Mouse (Mus musculus) kidney, adult 18-20 months (tissue): Measurements from ENCODE around the gene Mamdc2.
A peak's percentile ranks its signal among the peaks of the same experiment; 100 is the strongest.

Experiments used
- DNase-seq: peaks from one replicate; pipeline ENCODE4 v3.0.0; 2021

The Mamdc2 gene

DNA sequence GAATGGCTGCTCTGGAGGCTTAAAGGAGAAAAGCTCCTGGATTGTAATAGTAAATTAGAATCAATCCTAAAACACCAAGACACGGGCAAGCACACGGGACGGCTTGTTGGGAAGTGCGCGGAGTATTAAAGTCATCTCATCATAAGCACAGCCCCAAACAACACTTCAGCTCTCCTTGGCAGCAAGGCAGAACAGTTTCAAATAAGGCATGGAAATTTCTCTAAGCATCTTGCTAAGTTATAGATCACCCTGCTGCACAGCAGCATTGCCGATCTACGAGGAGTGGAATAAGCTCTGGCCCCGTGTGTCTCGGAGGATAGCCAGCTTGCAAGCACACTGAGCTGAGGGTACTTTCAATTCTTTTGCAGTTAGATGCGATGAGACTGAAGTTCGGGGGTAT is 13.8 kb downstream of the Mamdc2 start:
- no peak for DNase-seq

DNA sequence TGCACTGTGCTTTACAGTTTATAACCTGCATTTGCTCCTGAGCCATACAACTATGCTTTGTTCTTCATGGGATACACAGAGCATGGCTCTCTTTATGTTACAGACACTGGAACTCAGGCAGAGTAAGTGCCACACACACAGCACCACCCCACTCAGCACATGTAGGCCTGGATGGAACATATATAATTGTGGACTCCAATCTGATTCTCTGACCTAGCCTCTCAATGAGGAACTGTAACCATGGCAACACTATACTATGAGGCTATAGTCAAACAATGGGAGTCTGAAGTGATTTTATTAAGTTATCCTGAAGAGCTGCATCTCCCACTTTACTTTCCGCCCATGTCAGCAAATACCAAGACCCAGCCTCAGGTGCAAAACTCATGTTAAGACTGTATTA is 30.6 kb downstream of the Mamdc2 start:
- DNase-seq, result no peak

DNA sequence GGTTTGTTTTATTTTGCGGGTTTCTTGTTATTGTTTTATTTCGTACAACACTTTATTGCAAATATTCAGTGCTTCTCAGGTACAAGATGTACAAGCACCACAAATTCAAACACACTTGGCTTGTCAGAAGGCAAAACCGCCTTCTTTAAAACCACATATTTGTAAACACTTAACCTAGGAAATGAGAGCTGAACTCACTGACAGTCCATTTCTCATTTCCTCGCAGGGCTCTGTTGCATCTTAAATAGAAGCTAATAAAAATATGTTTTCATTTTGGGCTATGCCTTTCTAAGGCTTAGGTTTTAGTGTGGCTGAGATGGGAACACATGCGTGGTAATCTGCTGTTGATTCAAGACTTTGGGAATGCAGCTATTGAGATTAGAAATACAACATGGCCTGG is 37.4 kb downstream of the Mamdc2 start:
- no peak for DNase-seq

DNA sequence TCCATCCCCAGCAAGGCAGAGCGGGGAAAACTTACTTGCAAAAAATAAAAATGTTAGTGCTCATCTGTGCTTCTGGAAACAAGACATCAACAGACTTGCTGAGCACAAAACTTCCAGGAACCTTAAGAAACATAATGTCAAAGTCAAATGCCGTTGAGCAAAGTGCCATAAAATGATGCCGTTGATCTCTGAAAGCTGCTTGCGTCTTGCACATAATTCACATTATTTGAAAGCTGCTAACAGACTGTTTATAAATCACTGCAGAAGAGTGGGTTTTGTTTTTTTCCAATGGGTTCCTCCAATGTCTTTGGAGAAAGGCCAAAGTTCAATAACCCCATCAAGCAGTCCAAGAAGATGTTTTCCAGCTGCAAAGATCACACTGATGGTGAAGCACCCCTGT is 37.9 kb downstream of the Mamdc2 start:
- DNase-seq, result no peak

DNA sequence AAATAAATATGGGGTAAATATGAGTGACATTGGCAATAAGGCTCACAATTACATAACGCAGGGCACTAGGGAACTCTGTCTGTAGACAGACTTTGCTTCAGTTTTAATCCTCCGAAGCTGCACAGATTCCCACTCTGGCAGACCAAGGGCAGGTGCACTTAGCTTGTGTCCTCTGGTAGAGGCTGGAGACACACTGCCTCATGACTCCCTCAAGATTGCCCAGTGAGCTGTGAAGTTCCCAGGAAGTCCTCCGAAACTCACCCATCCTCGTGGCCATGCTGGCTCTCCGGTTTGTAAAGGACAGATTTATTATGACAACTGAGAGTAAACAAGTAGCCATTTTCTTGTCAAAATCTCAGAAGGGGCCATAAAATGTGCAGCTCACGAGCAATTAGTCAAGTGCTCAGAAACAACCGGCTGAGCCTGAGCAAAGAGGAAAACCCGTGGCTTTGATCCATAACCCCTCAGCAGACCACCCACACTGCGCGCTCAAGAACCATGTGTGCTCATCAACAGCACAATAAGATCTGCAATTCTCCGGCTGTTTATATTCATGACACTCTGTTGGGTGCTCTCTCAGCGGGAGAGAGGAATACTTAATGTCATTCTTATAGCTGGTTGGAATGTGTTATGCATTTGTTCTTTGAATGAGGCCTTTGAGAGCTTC is 46.6 kb downstream of the Mamdc2 start:
- DNase-seq, result no peak

DNA sequence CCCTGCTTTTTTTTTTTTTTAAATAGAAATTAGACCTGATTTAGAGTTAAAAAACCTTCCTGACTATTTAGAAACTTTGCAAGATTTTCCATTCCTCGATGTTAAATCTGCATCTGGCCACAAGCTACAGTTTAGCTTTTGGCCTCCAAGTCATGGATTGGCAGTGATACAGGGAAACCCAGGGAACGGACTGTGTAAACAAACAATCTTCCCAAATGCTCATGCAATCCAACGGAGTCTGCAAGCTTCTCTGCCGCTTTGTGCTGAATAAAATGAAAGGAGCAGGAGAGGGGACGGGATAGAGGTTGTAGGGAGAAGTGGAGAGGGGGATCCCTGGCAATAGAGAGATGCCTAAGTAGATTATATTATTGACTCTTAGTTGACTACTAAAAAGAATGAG is 47.8 kb downstream of the Mamdc2 start:
- DNase-seq, result peak; percentile 7

DNA sequence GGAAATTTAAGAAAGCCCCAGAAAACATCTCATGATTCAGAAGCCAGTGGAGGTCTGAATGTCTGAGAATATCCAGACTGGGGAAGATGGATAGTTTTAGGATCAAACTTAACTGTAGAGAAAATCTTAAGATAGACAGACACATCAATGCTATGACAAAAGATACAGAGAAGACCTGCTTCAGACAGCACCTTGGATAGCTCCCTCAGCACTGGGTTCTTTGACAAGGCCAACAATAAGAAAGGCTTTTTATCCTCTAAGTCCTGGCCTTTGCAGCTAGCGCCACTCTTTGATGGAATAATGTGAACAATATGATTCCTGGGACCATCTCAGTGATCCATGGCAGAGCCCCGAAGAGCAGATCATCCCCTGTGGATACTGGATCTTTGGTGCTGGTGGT is 52.3 kb downstream of the Mamdc2 start:
- no peak for DNase-seq

DNA sequence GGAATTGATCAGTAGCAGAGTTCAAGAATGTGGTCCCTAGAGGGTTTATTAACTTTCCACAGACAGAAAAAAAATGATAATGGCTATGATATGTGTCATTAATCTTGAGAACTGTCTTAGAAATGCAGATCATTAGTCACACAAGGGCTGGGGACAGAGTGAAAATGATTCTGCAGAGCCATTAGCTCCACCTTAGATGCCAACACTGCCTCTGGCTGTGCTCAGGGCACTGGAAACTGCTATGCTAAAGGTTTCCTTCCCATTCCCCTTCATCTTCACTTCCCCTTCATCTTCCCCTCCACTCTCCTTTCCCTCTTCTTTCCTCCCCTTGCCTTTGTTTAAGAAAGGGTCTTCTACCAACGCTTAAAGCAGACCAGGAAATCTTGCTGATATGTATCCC is 53.6 kb downstream of the Mamdc2 start:
- no peak for DNase-seq

DNA sequence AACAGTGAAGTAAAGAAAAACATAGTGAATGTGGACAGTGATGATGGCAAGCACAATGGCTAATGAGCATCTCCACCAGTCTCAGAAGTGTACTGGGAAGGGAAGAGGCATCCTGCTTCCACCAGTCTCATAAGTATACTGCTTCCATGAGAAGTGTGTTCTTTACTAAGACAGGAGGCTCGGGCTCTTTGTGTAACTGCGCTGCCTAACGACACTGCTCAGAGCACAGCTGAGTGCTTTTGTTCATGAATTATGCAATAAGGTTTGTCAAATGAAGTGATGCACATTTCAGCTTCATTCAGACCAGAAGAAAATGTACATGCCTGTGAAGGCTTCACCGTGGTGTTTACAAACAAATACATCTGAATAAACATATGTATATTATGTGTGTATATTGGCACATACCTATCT is 59.4 kb downstream of the Mamdc2 start:
- no peak for DNase-seq

DNA sequence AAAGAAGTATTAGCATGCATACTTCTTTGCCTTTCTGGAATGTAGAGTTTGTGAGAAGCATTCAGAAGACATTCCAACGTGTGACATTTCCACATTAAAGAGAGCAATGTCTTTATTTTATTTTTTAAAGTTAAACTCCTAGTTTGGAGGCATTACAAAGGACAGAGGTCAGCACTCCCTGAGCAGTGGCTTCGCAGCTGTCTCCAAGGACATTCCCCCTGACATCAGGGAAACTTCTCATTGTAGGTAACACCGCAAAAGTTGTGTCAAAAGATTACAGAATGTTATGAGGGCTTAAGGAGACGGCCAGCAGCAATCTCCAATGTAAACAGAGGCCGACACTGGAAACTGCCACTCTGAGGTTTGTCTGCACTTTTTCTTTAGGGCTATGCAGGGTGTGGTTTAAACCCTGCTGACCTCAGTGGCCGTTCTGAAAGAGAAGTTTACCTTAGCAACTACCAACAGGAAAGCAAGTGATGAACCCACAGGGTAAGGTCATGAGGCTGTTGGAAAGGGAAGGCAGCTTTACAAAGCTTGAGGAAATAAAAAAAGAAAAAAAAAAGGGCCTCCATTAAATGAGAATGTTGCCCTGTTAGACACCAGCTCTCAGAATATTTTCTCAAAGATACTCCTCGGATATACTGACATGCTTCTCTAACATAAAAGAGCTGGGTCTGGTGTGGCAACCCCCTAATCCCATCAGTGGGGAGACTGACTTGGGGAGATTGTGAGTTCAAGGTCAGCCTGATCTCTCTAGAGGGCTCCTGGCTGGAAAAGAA is 60.0 kb downstream of the Mamdc2 start:
- DNase-seq, result no peak

DNA sequence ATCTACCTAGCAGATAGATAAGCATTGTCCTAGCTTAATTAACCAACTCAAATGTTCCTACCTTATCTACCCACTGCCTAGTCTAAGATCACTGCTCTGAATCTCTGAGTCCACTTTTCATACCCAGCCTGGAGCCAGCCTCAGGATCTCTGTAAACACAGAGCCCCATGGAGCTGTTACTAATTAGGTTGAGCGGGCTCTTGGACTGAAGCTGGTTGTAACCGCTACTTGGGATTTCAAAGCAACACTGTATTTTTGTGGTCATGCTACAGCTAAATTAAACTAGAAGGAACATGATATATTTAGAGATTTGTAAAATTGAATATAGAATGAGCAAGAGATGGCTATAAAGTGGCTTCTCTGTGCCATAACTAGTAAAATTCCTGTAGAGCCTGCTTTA is 65.8 kb downstream of the Mamdc2 start:
- no peak for DNase-seq

DNA sequence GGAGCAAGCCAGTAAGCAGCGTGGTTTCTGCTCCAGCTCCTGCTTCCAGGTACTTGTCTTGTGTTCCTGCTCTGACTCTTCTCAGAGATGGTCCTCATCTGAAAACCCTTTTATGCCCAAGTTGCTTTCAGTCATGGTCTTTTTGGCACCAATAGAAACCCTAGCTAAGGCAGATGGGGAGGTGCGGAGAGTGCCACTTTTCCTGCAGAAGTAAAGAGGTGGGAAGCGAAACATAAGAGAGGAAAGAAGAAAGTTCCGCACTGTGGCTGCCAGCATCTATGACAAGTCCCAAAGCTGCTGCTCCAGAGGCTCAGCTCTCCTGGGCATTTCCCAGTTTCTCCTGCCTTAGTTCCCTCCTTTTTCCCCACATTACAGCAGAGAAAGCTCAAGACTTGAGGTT is 67.3 kb downstream of the Mamdc2 start:
- DNase-seq, result no peak

DNA sequence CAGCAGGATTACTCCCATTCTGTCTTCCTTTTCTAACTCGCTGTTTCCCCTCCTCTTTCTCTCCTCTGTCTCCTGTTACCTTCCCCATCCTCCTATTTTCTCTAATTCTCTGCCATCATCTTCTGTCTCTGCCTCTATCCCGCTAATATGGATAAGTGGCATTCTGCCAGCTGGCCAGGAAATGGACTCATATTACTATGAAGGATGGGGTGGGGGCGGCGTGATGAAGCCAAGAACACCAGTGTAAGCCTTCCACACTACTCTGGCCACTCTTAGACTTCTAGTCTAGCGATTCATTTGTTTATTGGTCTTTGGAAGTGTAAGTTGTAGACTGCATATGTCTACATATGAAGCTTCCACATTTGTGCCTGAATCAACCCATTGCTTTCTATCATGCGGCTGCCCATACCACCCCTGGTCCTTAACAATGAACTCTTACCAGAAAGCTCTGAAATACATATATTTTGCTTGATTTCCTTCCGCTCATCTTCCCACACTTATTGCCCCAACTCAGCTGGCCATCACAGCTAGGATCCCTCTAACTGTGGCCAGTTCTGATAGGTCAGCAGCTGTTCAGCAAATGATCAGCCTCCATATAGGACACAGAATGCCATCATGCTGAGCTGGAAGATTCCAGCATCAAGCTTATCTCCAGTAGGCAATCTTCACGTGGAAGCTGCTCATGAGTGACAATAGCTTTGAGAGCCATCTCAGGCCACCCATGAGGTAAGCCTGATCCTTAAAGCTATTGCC is 68.3 kb downstream of the Mamdc2 start:
- no peak for DNase-seq

DNA sequence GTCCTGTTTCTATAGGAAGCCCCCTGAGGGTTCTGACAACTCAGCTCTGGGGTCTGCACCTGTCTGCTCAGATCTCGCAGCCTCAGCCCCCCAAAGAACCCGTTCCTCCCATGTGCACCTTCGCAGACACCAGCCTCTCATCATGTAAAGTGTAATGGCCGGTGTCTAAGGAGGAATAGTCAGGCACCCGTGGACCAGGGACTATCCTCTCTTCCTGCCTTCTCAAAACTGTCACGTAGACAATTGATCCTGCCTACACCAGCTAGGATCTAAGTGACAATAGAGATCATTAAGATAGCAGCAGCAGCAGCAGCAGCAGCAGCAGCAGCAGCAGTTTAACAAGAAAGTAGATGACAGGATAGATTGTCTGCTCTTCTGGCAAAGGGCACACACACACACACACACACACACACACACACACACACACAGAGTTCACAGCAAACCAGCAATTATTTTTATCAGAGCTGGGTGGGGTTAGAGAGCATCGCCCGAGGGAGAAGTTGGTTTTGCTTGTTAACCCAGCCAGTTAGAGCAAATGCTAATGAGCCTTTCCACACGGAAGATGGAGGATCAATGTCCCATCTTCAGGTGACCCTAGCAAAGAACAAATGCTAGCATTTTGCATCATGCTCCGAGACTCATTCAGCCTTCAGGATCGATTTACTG is 71.6 kb downstream of the Mamdc2 start:
- no peak for DNase-seq

DNA sequence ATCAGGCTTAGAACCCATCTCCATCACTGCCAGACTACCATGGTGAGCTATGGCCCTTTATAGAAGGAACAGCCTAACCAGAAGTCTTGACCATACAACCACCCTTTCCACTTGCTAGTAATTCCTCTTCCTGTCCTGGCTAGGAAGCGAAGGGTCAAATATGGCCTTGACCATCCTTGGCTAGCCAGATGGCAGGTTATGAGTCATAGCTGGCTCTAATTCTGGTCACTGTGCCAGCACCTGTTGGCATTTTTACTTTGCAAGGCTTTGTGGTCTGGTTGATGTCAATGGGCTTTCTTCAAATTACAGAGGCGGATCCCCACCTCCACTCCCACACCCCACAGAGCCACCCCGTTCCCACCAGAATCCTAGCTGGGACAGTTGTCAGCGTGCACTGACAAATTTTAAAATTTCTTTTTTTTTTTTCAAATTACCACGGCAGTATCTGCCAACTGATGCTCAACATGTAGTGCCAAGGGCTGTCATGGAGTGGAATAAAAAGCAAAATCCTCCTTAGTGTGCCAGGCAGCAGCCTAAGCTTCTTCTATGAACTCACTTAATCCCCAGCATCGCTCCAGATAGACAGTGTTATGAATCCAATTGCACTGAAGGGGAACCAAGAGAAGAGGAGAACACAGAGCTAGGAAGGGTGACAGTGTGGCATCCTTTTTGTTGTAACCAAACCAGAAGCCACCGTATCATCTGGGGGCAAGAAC is 73.1 kb downstream of the Mamdc2 start:
- no peak for DNase-seq

DNA sequence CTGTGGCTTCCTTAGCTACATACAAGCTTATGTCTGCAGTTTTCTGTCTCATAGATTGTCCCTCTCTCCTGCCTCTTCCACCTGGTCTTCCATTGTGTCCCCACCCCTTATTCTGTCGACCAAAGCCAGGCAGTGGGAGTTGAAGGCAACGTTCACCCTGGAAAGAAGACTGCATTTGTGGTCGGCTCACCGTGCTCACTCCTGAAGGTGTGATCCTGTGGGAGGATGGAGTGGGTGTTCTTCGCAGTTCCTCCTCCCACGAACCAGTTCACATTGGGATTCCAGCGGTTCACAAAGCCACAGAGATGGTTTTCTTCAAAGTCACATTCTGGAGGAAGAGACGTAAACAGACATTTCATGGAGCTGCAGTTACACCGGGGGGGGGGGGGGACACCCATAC is 74.5 kb downstream of the Mamdc2 start:
- no peak for DNase-seq

DNA sequence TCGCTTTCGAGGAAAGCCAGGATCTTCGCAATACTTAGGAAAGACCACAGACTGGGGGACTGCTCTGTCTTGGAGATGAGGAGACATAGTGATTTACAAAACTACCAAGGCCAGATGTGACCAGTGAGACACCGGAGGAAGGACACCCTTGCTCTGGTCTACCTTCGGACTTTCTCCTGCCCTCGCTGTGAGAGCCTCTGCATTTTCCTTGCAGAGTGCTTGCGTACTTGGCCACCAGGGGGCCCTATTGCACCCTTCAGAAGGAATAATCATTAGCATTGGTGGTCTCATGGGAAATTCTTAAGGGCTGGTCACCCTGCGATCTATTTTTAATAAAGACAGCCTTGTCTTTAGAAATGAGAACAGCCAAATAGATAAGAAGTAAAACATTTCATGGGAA is 75.0 kb downstream of the Mamdc2 start:
- peak; percentile 49 for DNase-seq

DNA sequence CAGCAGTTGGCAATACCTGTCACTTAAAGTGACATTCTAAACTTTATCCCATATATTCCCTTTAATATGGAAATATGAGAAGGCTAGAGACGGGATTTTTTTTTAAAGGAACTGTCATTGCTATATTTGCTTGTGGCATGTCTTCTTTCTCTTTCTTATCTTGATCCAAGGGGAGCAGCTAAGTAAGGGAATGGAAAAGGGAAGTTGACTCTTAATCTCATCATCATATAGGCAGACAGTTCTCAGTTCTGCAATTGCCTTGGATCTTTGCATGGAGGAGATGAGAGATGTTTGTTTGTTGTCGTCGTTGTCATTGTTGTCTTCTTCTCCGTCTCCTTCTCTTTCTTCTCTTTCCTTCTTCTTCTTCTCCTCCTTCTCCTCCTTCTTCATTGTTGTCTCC is 79.0 kb downstream of the Mamdc2 start:
- DNase-seq, result no peak

DNA sequence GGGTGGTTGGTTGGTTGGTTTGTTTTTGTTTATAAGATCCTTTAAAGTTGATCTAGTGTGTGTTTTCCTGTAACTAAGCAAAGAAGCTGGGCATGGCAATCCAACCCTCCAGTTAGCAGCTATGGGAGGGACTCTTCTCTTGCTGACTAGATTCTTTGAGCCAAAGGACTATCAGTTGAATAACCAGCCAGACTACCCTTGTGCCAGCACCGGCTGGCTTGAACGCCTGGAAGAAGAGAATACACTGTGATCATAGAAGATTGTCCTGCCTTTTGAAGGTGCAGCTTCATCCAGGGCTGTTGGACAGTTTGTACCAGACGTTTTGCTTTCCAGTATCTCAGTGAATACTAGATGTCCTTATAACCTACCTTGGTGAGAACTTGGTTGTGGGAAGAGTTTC is 86.2 kb downstream of the Mamdc2 start:
- DNase-seq, result no peak

DNA sequence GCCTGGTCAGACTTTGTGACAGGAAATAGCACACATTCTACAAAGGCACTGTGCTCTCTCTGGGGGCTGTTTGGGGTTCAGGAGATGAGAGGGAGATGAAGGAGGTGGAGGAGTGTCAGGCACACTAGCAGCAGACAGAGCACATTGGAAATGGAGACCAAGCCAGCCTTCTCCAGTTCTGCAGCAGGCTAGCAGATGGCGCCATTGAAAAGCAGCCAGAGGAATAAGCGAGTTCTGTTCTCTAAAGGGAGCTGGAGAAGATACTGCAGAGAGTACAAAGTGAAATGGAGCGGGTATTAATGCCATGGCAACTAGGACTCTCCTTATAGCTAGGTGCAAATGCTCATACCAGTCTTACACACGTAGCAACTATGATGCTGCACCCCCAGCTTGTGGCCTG is 87.1 kb downstream of the Mamdc2 start:
- no peak for DNase-seq

DNA sequence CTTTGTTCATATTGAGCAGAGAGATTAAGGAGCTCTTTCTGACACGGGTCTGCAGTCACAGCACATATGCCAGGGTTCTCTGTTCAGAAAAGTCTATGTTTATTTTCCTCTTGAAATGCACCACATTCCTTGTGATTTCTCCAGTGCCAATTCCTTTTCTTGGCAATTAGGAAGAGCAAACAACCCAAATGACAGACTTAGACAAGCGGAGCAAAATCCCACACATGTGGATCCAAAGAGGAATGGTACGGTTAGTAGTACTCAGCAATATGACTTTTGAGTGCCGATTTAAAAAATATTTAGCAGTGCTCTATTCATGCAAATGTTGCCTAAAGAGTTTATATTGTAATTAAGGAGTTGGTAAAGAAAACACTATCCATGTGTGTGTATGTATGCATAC is 87.7 kb downstream of the Mamdc2 start:
- DNase-seq, result no peak

DNA sequence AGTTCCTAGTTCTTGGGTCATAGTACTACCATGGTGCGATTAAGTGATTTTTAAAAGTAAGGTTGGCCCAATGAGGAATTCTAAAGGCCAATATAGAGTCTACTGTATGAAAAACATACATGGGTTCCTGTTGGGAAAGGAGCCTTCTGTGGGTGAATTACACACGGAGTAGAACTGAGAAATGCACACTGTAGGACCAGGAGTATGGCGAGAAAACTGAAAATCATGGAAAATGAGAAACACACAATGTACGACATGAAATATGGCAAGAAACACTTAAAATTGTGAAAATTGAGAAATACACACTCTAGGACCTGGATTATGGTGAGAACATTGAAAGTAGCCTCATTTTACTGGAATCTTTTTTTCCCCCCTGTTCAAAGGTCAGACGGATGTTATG is 91.0 kb downstream of the Mamdc2 start:
- no peak for DNase-seq

DNA sequence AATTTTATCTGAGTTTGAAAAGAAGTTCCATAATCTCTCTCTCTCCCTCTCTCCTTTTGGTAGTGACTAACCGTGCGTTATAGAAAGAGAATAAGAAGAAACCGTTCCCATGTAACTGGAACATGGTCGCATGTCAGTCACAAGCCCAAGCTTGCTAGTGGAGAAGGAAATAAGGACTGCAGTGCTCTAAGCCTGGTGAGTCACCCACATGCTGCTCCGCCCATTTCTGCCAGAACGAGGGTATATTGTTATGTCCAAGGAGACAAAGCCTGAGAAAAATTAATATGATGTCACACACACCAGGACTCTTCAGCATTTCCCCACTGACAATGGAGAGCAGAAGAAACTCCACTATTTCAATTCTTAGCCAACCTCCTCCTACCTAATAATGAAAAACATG is 93.5 kb downstream of the Mamdc2 start:
- no peak for DNase-seq
